Mouse (Mus musculus) layer of hippocampus, adult 11-12 months (tissue): Measurements from ENCODE around the gene Olfm2.

ENCODE experiments used
- DNase-seq: peaks from one replicate; pipeline ENCODE4 v3.0.0; 2022; ENCODE audit warnings: low spot score

Olfm2 gene

GRCm38 (mm10) chr9:20746017-20746660, at the start of gene Olfm2:
Olfm2 (minus strand) TSS chr9:20746349.
- no peak for DNase-seq

- DNase-seq, result peak; percentile 72
Measured at GRCm38 (mm10) chr9:20794108-20794806, 48.1 kb upstream of the Olfm2 start.

GRCm38 (mm10) chr9:20790345-20790744, 44.2 kb upstream of the Olfm2 start:
- no peak for DNase-seq

- DNase-seq, result no peak
Measured at GRCm38 (mm10) chr9:20789651-20790050, 43.5 kb upstream of the Olfm2 start.

GRCm38 (mm10) chr9:20787992-20788391, 41.8 kb upstream of the Olfm2 start:
- no peak for DNase-seq

GRCm38 (mm10) chr9:20785055-20785454, 38.9 kb upstream of the Olfm2 start:
- no peak for DNase-seq

GRCm38 (mm10) chr9:20781286-20781685, 35.1 kb upstream of the Olfm2 start:
- DNase-seq, result no peak

GRCm38 (mm10) chr9:20765274-20765673, 19.1 kb upstream of the Olfm2 start:
- DNase-seq, result no peak

- no peak for DNase-seq
Measured at GRCm38 (mm10) chr9:20763099-20763498, 16.9 kb upstream of the Olfm2 start.

- no peak for DNase-seq
Measured at GRCm38 (mm10) chr9:20762197-20762961, 16.2 kb upstream of the Olfm2 start.

GRCm38 (mm10) chr9:20761388-20761787, 15.2 kb upstream of the Olfm2 start:
- no peak for DNase-seq

GRCm38 (mm10) chr9:20760813-20761212, 14.7 kb upstream of the Olfm2 start:
- DNase-seq, result no peak

GRCm38 (mm10) chr9:20758896-20759295, 12.7 kb upstream of the Olfm2 start:
- DNase-seq, result no peak

- DNase-seq, result no peak
Measured at GRCm38 (mm10) chr9:20758243-20758642, 12.1 kb upstream of the Olfm2 start.

- peak; percentile 70 for DNase-seq
Measured at GRCm38 (mm10) chr9:20757087-20757955, 11.2 kb upstream of the Olfm2 start.

- no peak for DNase-seq
Measured at GRCm38 (mm10) chr9:20756081-20756700, 10.0 kb upstream of the Olfm2 start.

- DNase-seq, result no peak
Measured at GRCm38 (mm10) chr9:20754335-20754734, 8.2 kb upstream of the Olfm2 start.

- DNase-seq, result no peak
Measured at GRCm38 (mm10) chr9:20751477-20752029, 5.4 kb upstream of the Olfm2 start.

- no peak for DNase-seq
Measured at GRCm38 (mm10) chr9:20749213-20749612, 3.1 kb upstream of the Olfm2 start.

- no peak for DNase-seq
Measured at GRCm38 (mm10) chr9:20748540-20748939, 2.4 kb upstream of the Olfm2 start.

GRCm38 (mm10) chr9:20747682-20748081, 1.5 kb upstream of the Olfm2 start:
- no peak for DNase-seq
